8 mouse cellular contexts compared by ENCODE assay signal in genomic region chr4:137844656-137845055, GRCm38 (mm10). TPM values are rescaled to one million over a fixed set of nuclear protein-coding genes. Genes with fewer than 3 reads are reported as not detected.
DNase-seq lines count a peak whose midpoint lies in the region; ATAC-seq lines count a peak whose summit lies in the region.

No protein-coding gene starts in this region.

- ATAC-seq in inflammation-experienced regulatory T-cells, adult 6 months, result no peak

- DNase-seq in 3134 (ENCODE audit: extremely low read depth, insufficient read length, low spot score), result peak; percentile 30
- DNase-seq in CD4-positive helper T cell, adult 2 months (ENCODE audit: low read depth, low spot score), result peak; percentile 62
- DNase-seq in c-Kit-positive CD71-positive TER-119-positive erythroid progenitor cells, embryonic 14.5 days (ENCODE audit: low spot score), result peak; percentile 29
- DNase-seq in frontal cortex, postnatal 25 days (ENCODE audit: low spot score in 2 of 2), result peak; percentile 55 to 58
- peak; percentile 83 to 89 for DNase-seq in kidney, postnatal 25 days
- DNase-seq in lung, postnatal 10 days, result peak; percentile 84
- DNase-seq in right cerebral cortex, postnatal 10 days (ENCODE audit: low spot score in 2 of 2), result peak; percentile 72 to 87

RNA-seq across cellular contexts. Expression of gene Ece1, which starts 17.4 kb away (rescaled TPM):
- 10 to 100 TPM; 18.2 to 32.0 (median 23.3) TPM for polyA plus RNA-seq in inflammation-experienced regulatory T-cells, adult 6 months (2017; shearing (Covaris generic))

RNA-seq across cellular contexts. Expression of gene Alpl, which starts 48.5 kb away (rescaled TPM):
- polyA plus RNA-seq in inflammation-experienced regulatory T-cells, adult 6 months (2017; shearing (Covaris generic)), result 1 to 10 TPM in 2 of 3 experiments, under 1 TPM in 1; 0.43 to 1.4 (median 1.4) TPM

Comparison
In these comparisons a context has a peak if more than half of its experiments do, and no peak if none do; other contexts are left out.
1. DNase-seq: peak in every context shown above with its lines; median percentile 86 in kidney, postnatal 25 days; 84 in lung, postnatal 10 days; 80 in right cerebral cortex, postnatal 10 days; 62 in CD4-positive helper T cell, adult 2 months; 56 in frontal cortex, postnatal 25 days; 30 in 3134; 29 in c-Kit-positive CD71-positive TER-119-positive erythroid progenitor cells, embryonic 14.5 days.